Mouse (Mus musculus) lung, embryonic 15.5 days (tissue): ENCODE data around the gene Map4k3. TPM values are rescaled to one million over a fixed set of nuclear protein-coding genes. Genes with fewer than 3 reads are reported as not detected.

Experiments used
- polyA plus RNA-seq: library from polyadenylated mRNA; unstranded; fragments of >200 nt; fragmentation: Nextera tagmentation; extraction: Ambion mirVana; gene quantifications from 2 replicates; pipeline ENCODE4 v1.2.1, GENCODE M21; 2015

The Map4k3 gene
- polyA plus RNA-seq, 1 experiment from 2014 or later, result 46.4 TPM

Other genes starting within 250 kb of the Map4k3 start
- gene Sos1, start 248.0 kb downstream of the Map4k3 start, polyA plus RNA-seq, result 4.5 TPM in 2 replicates
- 0.89 and 0.92 TPM in 2 replicates for gene Cdkl4, start 150.7 kb downstream of the Map4k3 start, polyA plus RNA-seq
- gene Tmem178, start 216.1 kb upstream of the Map4k3 start, polyA plus RNA-seq, result 16.1 and 16.5 TPM in 2 replicates